Comparison of ENCODE assay signal across 8 mouse cellular contexts in the genomic region with DNA sequence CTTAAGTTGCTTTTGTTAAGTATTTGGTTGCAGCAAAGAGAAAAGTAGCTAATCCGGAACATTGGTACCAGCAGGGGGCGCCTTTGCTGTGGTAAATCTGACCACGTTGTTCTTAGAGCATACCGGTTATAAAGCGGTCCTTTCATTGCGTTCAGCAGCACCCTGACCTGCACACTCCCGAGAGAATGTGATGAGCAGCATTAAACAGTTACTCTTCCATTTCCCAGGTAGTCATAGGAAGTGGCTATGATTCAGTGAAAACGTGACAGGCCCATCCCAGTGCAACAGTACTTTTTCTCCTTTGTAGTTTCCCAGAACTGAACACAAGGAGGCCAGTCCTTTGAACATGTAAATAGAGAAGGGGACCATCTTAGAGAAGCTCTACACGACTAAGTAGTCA. TPM values are rescaled to one million over a fixed set of nuclear protein-coding genes. Genes with fewer than 3 reads are reported as not detected.
DNase-seq lines count a peak whose midpoint lies in the region; ATAC-seq and TF ChIP-seq lines count a peak whose summit lies in the region.
"Had no signal": no experiment of that assay in that cellular context is flagged by ENCODE, and none has a peak within 500 bp of the region (broad histone marks: within the 10 kb centered on the region; RNA-seq: fewer than 3 reads in every experiment).

No protein-coding gene starts in this region.

- no peak overlapping the region for H3K27ac ChIP-seq in CH12.LX (ENCODE audit: insufficient read depth, low read depth)
- no peak overlapping the region for H3K27ac ChIP-seq in heart, embryonic 14.5 days (replicated peaks in 1 of 2; ENCODE audit: control insufficient read depth in 1 of 2, insufficient read depth in 1 of 2, low read depth in 2 of 2, low read length in 2 of 2)

- H3K4me3 ChIP-seq in CH12.LX (replicated peaks in 1 of 3; ENCODE audit: low read depth in 2 of 3, low read length in 2 of 3, poor library complexity in 1 of 3), result peak overlapping the region in 1 of 3 experiments; percentile 3
- no peak overlapping the region for H3K4me3 ChIP-seq in heart, embryonic 14.5 days (ENCODE audit: control insufficient read depth in 1 of 2, insufficient read depth in 1 of 2, low read depth in 1 of 2, low read length in 2 of 2)

- peak; percentile 45; the same call in 1 of the 2 replicates for TF ChIP-seq POLR2A in CH12.LX (IDR thresholded peaks at IDR 0.05; ENCODE audit: low read depth, low read length)

- no peaks in the 10 kb centered on the region for H3K27me3 ChIP-seq in CH12.LX (replicated peaks)
- no peaks in the 10 kb centered on the region for H3K27me3 ChIP-seq in heart, embryonic 14.5 days (ENCODE audit: control insufficient read depth, insufficient read depth, low read length)

- no peaks in the 10 kb centered on the region for H3K79me2 ChIP-seq in CH12.LX (replicated peaks; ENCODE audit: control insufficient read depth, extremely low read depth, insufficient read depth, poor library complexity, severe bottlenecking)

- TF ChIP-seq CTCF in CH12.LX (conservative IDR thresholded peaks at IDR 0.05 in 1 of 2, IDR thresholded peaks at IDR 0.05 in 1 of 2; ENCODE audit: low read depth in 2 of 2, low read length in 2 of 2), result peak; percentile 93 to 98

- H3K36me3 ChIP-seq in CH12.LX (replicated peaks in 1 of 2; ENCODE audit: control insufficient read depth in 1 of 2, insufficient read depth in 1 of 2, low read length in 1 of 2), result peaks cover 9 to 20% of the 10 kb centered on the region in 2 experiments
- H3K36me3 ChIP-seq in heart, embryonic 14.5 days (ENCODE audit: control insufficient read depth, insufficient read depth, low read length), result no peaks in the 10 kb centered on the region

- no peaks in the 10 kb centered on the region for H3K9me3 ChIP-seq in CH12.LX (replicated peaks; ENCODE audit: low read length)
- H3K9me3 ChIP-seq in heart, embryonic 14.5 days (ENCODE audit: control insufficient read depth, low read length), result no peaks in the 10 kb centered on the region

- peaks cover 5 to 8% of the 10 kb centered on the region in 2 experiments for H3K4me1 ChIP-seq in CH12.LX (ENCODE audit: control insufficient read depth in 1 of 2, insufficient read depth in 2 of 2)
- no peaks in the 10 kb centered on the region for H3K4me1 ChIP-seq in heart, embryonic 14.5 days (ENCODE audit: control insufficient read depth in 2 of 2, insufficient read depth in 2 of 2, low read length in 2 of 2)

- no peak for TF ChIP-seq EP300 in CH12.LX (IDR thresholded peaks at IDR 0.05; ENCODE audit: low read length)

- H3K4me2 ChIP-seq in CH12.LX (ENCODE audit: insufficient read depth, low read depth, poor library complexity, severe bottlenecking), result peak overlapping the region; percentile 60
- H3K4me2 ChIP-seq in heart, embryonic 14.5 days (ENCODE audit: low read length), result peak overlapping the region; percentile 48

- DNase-seq in CH12.LX (ENCODE audit: extremely low read depth) (peak; percentile 95), WW6 (ENCODE audit: low read depth, low spot score) (peak; percentile 70)
- peak; percentile 70 for DNase-seq in embryo, embryonic 9.5 days (ENCODE audit: extremely low spot score)
- DNase-seq in kidney, postnatal 25 days, result peak; percentile 71 to 94
- DNase-seq in lung, postnatal 14 days, result peak; percentile 84
- peak; percentile 45 to 55 for DNase-seq in right cerebral cortex, adult 2 months (ENCODE audit: low spot score in 2 of 2)

- TF ChIP-seq RAD21 in CH12.LX (IDR thresholded peaks at IDR 0.05; ENCODE audit: low read depth, low read length), result peak; percentile 80

- in situ Hi-C loops in CH12.LX (cut with MboI; ENCODE audit: low pct_ligation_motif_present, low pct_unique_long_range_greater_than_20kb, low sequenced_read_pairs), result loop anchor here (5.0 kb wide), 1 partner anchor 67 kb away; no protein-coding TSS in a partner anchor

- WGBS in heart, embryonic 14.5 days, result 7% methylated on average over 9 of the region's 9 CpGs

- ATAC-seq in heart, embryonic 14.5 days (ENCODE audit: insufficient number of reproducible peaks, insufficient read depth, low FRiP score, low read depth), result no peak

- dilution Hi-C loops in CH12.LX (cut with MboI; ENCODE audit: extremely low pct_ligation_motif_present, extremely low pct_unique_long_range_greater_than_20kb, low sequenced_read_pairs), result no loop called here

- no peak overlapping the region; the same call in 1 of the 2 replicates for H3K9ac ChIP-seq in CH12.LX (ENCODE audit: insufficient read depth, low read depth)
- H3K9ac ChIP-seq in heart, embryonic 14.5 days (ENCODE audit: low read length), result no peak overlapping the region

TF ChIP-seq in CH12.LX, 34 proteins besides CTCF, POLR2A, EP300 and RAD21:
- TF ChIP-seq ETS1 (conservative IDR thresholded peaks at IDR 0.05; ENCODE audit: low read depth, low read length), result no peak
- TF ChIP-seq ELF1 (IDR thresholded peaks at IDR 0.05; ENCODE audit: low read depth, low read length), result peak; percentile 49; the same call in 1 of the 2 replicates
- no peak for TF ChIP-seq PAX5 (IDR thresholded peaks at IDR 0.05; ENCODE audit: low read length)
- TF ChIP-seq GABPA (IDR thresholded peaks at IDR 0.05; ENCODE audit: insufficient replicate concordance, low read depth, low read length), result no peak
- no peak for TF ChIP-seq POLR2AphosphoS2 (IDR thresholded peaks at IDR 0.05; ENCODE audit: low read depth, low read length)
- TF ChIP-seq NELFE (IDR thresholded peaks at IDR 0.05; ENCODE audit: low read depth, low read length), result peak; percentile 43; the same call in 1 of the 2 replicates
- no peak for TF ChIP-seq USF1 (IDR thresholded peaks at IDR 0.05; ENCODE audit: low read depth, low read length)
- TF ChIP-seq KAT2A (IDR thresholded peaks at IDR 0.05; ENCODE audit: insufficient replicate concordance, low read length), result no peak
- TF ChIP-seq MAZ (IDR thresholded peaks at IDR 0.05; ENCODE audit: low read depth, low read length), result no peak
- TF ChIP-seq CHD1 (IDR thresholded peaks at IDR 0.05; ENCODE audit: low read depth, low read length), result no peak
- TF ChIP-seq RCOR1 (conservative IDR thresholded peaks at IDR 0.05; ENCODE audit: low read depth, low read length), result no peak
- TF ChIP-seq MAX (IDR thresholded peaks at IDR 0.05; ENCODE audit: low read length), result peak; percentile 91
- TF ChIP-seq JUND (conservative IDR thresholded peaks at IDR 0.05; ENCODE audit: low read depth, low read length), result no peak; the same call in 1 of the 2 replicates
- TF ChIP-seq MXI1 (IDR thresholded peaks at IDR 0.05; ENCODE audit: low read depth, low read length), result peak; percentile 87; the same call in 1 of the 2 replicates
- no peak; the same call in 1 of the 2 replicates for TF ChIP-seq JUN (IDR thresholded peaks at IDR 0.05; ENCODE audit: insufficient read depth, low read depth, low read length)
- 0 out of 2 replicates have a peak, but pooled peaks have one; percentile 61 for TF ChIP-seq TBP (conservative IDR thresholded peaks at IDR 0.05; ENCODE audit: low read depth, low read length)
- no peak; the same call in 1 of the 2 replicates for TF ChIP-seq USF2 (conservative IDR thresholded peaks at IDR 0.05; ENCODE audit: low read depth, low read length)
- TF ChIP-seq SIN3A (IDR thresholded peaks at IDR 0.05; ENCODE audit: low read length), result peak; percentile 53
- TF ChIP-seq E2F4 (IDR thresholded peaks at IDR 0.05; ENCODE audit: insufficient replicate concordance, low read depth, low read length), result no peak
- TF ChIP-seq MEF2A (IDR thresholded peaks at IDR 0.05; ENCODE audit: borderline replicate concordance, low read depth, low read length), result no peak
- no peak for TF ChIP-seq ZKSCAN1 (IDR thresholded peaks at IDR 0.05; ENCODE audit: borderline replicate concordance, low read depth, low read length)
- no peak for TF ChIP-seq NRF1 (IDR thresholded peaks at IDR 0.05; ENCODE audit: low read depth, low read length)
- TF ChIP-seq HCFC1 (IDR thresholded peaks at IDR 0.05; ENCODE audit: low read depth, low read length), result no peak
- TF ChIP-seq BHLHE40 (IDR thresholded peaks at IDR 0.05; ENCODE audit: low read depth, low read length), result peak; percentile 72
- no peak for TF ChIP-seq ZMIZ1 (IDR thresholded peaks at IDR 0.05; ENCODE audit: low read depth, low read length)
- peak; percentile 99 for TF ChIP-seq MYC (IDR thresholded peaks at IDR 0.05; ENCODE audit: low read depth, low read length)
- no peak for TF ChIP-seq CHD2 (IDR thresholded peaks at IDR 0.05; ENCODE audit: low read length)
- peak; percentile 96 for TF ChIP-seq SMC3 (IDR thresholded peaks at IDR 0.05; ENCODE audit: low read depth, low read length)
- no peak for TF ChIP-seq MAFK (IDR thresholded peaks at IDR 0.05; ENCODE audit: insufficient replicate concordance, low read length)
- no peak for TF ChIP-seq ZC3H11A (IDR thresholded peaks at IDR 0.05; ENCODE audit: low read depth, low read length)
- TF ChIP-seq ZNF384 (IDR thresholded peaks at IDR 0.05; ENCODE audit: low read depth, low read length), result no peak
- TF ChIP-seq IRF4 (IDR thresholded peaks at IDR 0.05; ENCODE audit: low read depth, low read length), result peak; percentile 63
- peak; percentile 50; the same call in 1 of the 2 replicates for TF ChIP-seq TCF12 (IDR thresholded peaks at IDR 0.05; ENCODE audit: low read depth, low read length)
- no peak for TF ChIP-seq UBTF (IDR thresholded peaks at IDR 0.05; ENCODE audit: low read depth, low read length)
TF ChIP-seq in CH12.LX: peak in this region for 11.

RNA-seq across cellular contexts. Expression of a gene that starts 19.8 kb away (rescaled TPM):
- total RNA-seq in CH12.LX (2012; rRNA removed) (13.3 and 22.5 TPM in 2 replicates), CH12.LX (2014; rRNA removed) (48.4 and 51.1 TPM in 2 replicates)
- polyA plus RNA-seq in CH12.LX (2012; ENCODE audit: insufficient read length, low read depth), result 36.5 and 42.6 TPM in 2 replicates
- 2.3 and 2.4 TPM in 2 replicates for polyA plus RNA-seq in heart, embryonic 14.5 days (2014; fragmentation: Nextera tagmentation; extraction: Ambion mirVana)

RNA-seq across cellular contexts. Expression of a gene that starts 45.6 kb away (rescaled TPM):
- total RNA-seq in CH12.LX (2012; rRNA removed), result 0.04 and 0.08 TPM in 2 replicates
- 0.55 and 0.74 TPM in 2 replicates for total RNA-seq in CH12.LX (2014; rRNA removed)
- polyA plus RNA-seq in CH12.LX (2012; ENCODE audit: insufficient read length, low read depth), result 0.41 and 0.55 TPM in 2 replicates
- polyA plus RNA-seq in heart, embryonic 14.5 days (2014; fragmentation: Nextera tagmentation; extraction: Ambion mirVana), result 0.09 TPM in 1 of 2 replicates, not detected in the other
- total RNA-seq: left cerebral cortex, postnatal 10 days had no signal

Comparison
In these comparisons a context has a peak if more than half of its experiments do, and no peak if none do; other contexts are left out.
1. RNA of a gene that starts 19.8 kb away (polyA plus RNA-seq): 36.5 to 42.6 TPM in CH12.LX; 2.3 to 2.4 TPM in heart, embryonic 14.5 days; every median in the first group is over 10 times any median in the second.
2. Peak in every context shown above with its lines, with median percentiles within 50 percentile points of each other: DNase-seq.